Mouse (Mus musculus): ENCODE results near the gene Otop3. TPM values are rescaled to one million over a fixed set of nuclear protein-coding genes. Genes with fewer than 3 reads are reported as not detected.

Gene Otop3
- total and polyA plus RNA-seq, 2 experiments from 2014 or later = 2.2 to 2.7 TPM

- no peak for DNase-seq (ENCODE audit: low spot score)
- Histone ChIP-seq H3K4me3 (ENCODE audit: low read length) (no peak overlapping the region), H3K27ac (no peak overlapping the region), H3K27me3 (ENCODE audit: insufficient read depth, low read length) (no peaks in the 10 kb centered on the region), H3K9ac (replicated peaks; ENCODE audit: low read length) (no peak overlapping the region), H3K4me2 (ENCODE audit: low read depth, low read length) (peak overlapping the region; percentile 84), H3K4me1 (ENCODE audit: insufficient read depth, low read length) (no peaks in the 10 kb centered on the region), H3K36me3 (ENCODE audit: insufficient read depth, low read length) (no peaks in the 10 kb centered on the region), H3K9me3 (ENCODE audit: low read length) (no peaks in the 10 kb centered on the region)
- 59% methylated on average over 8 of the region's 8 CpGs for WGBS
- no peak for TF ChIP-seq CTCF (IDR thresholded peaks at IDR 0.05; ENCODE audit: low read depth)
- no peak for ATAC-seq
Measured at GRCm38 (mm10) chr11:115298160-115298559, 36.4 kb upstream of the Otop3 start.

GRCm38 (mm10) chr11:115300745-115301144 is 33.8 kb upstream of the Otop3 start:
- no peak overlapping the region for H3K4me2 ChIP-seq (ENCODE audit: low read depth, low read length)
- no peak overlapping the region for H3K9ac ChIP-seq (replicated peaks; ENCODE audit: low read length)
- no peaks in the 10 kb centered on the region; the same call in 1 of the 2 replicates for H3K27me3 ChIP-seq (ENCODE audit: insufficient read depth, low read length)
- H3K36me3 ChIP-seq (ENCODE audit: insufficient read depth, low read length) = no peaks in the 10 kb centered on the region
- ATAC-seq = no peak
- no peaks in the 10 kb centered on the region for H3K9me3 ChIP-seq (ENCODE audit: low read length)
- no peak overlapping the region for H3K27ac ChIP-seq
- WGBS = 79% methylated on average over 4 of the region's 4 CpGs
- no peak for DNase-seq (ENCODE audit: low spot score)
- no peaks in the 10 kb centered on the region for H3K4me1 ChIP-seq (ENCODE audit: insufficient read depth, low read length)
- H3K4me3 ChIP-seq (ENCODE audit: low read length) = no peak overlapping the region
- TF ChIP-seq CTCF (IDR thresholded peaks at IDR 0.05; ENCODE audit: low read depth) = peak; percentile 14; the same call in 1 of the 2 replicates

GRCm38 (mm10) chr11:115301351-115301750 is 33.2 kb upstream of the Otop3 start:
- Histone ChIP-seq H3K4me3 (ENCODE audit: low read length) (no peak overlapping the region), H3K9me3 (ENCODE audit: low read length) (no peaks in the 10 kb centered on the region), H3K27ac (no peak overlapping the region), H3K4me1 (ENCODE audit: insufficient read depth, low read length) (no peaks in the 10 kb centered on the region), H3K36me3 (ENCODE audit: insufficient read depth, low read length) (no peaks in the 10 kb centered on the region), H3K9ac (replicated peaks; ENCODE audit: low read length) (no peak overlapping the region), H3K4me2 (ENCODE audit: low read depth, low read length) (no peak overlapping the region), H3K27me3 (ENCODE audit: insufficient read depth, low read length) (no peaks in the 10 kb centered on the region; the same call in 1 of the 2 replicates)
- WGBS = 81% methylated on average over 2 of the region's 2 CpGs
- DNase-seq (ENCODE audit: low spot score) (no peak), ATAC-seq (no peak)
- TF ChIP-seq CTCF (IDR thresholded peaks at IDR 0.05; ENCODE audit: low read depth) = no peak

- WGBS = 80% methylated on average over 8 of the region's 8 CpGs
- no peak for TF ChIP-seq CTCF (IDR thresholded peaks at IDR 0.05; ENCODE audit: low read depth)
- H3K4me3 ChIP-seq (ENCODE audit: low read length) = no peak overlapping the region
Measured at GRCm38 (mm10) chr11:115303167-115303566, 31.4 kb upstream of the Otop3 start.

GRCm38 (mm10) chr11:115306863-115307262 is 27.7 kb upstream of the Otop3 start, which contains the start of gene Otop2:
Gene Otop2 (plus strand): TSS chr11:115307163.
- TF ChIP-seq CTCF (IDR thresholded peaks at IDR 0.05; ENCODE audit: low read depth) = no peak
- H3K27ac ChIP-seq = no peak within 1 kb of the TSS
- no peak within 1 kb of the TSS for H3K4me2 ChIP-seq (ENCODE audit: low read depth, low read length)
- H3K4me3 ChIP-seq (ENCODE audit: low read length) = no peak within 1 kb of the TSS
- ATAC-seq (no peak), DNase-seq (ENCODE audit: low spot score) (no peak)
- H3K36me3 ChIP-seq (ENCODE audit: insufficient read depth, low read length) = no peaks in the 10 kb centered on the region
- H3K4me1 ChIP-seq (ENCODE audit: insufficient read depth, low read length) = no peaks in the 10 kb centered on the region
- 14% methylated on average over 8 of the region's 8 CpGs for WGBS
- no peaks in the 10 kb centered on the region for H3K9me3 ChIP-seq (ENCODE audit: low read length)
- no peaks in the 10 kb centered on the region; the same call in 1 of the 2 replicates for H3K27me3 ChIP-seq (ENCODE audit: insufficient read depth, low read length)
- H3K9ac ChIP-seq (replicated peaks; ENCODE audit: low read length) = no peak within 1 kb of the TSS

More at GRCm38 (mm10) chr11:115303167-115303566, 31.4 kb upstream of the Otop3 start:
- ATAC-seq = no peak
- Histone ChIP-seq H3K27me3 (ENCODE audit: insufficient read depth, low read length) (no peaks in the 10 kb centered on the region; the same call in 1 of the 2 replicates), H3K9ac (replicated peaks; ENCODE audit: low read length) (no peak overlapping the region), H3K9me3 (ENCODE audit: low read length) (no peaks in the 10 kb centered on the region), H3K4me2 (ENCODE audit: low read depth, low read length) (no peak overlapping the region), H3K36me3 (ENCODE audit: insufficient read depth, low read length) (no peaks in the 10 kb centered on the region), H3K4me1 (ENCODE audit: insufficient read depth, low read length) (no peaks in the 10 kb centered on the region), H3K27ac (no peak overlapping the region)
- DNase-seq (ENCODE audit: low spot score) = no peak

GRCm38 (mm10) chr11:115308781-115309180 is 25.8 kb upstream of the Otop3 start:
- Histone ChIP-seq H3K36me3 (ENCODE audit: insufficient read depth, low read length) (no peaks in the 10 kb centered on the region), H3K9me3 (ENCODE audit: low read length) (no peaks in the 10 kb centered on the region), H3K27ac (no peak overlapping the region), H3K4me2 (ENCODE audit: low read depth, low read length) (no peak overlapping the region), H3K4me3 (ENCODE audit: low read length) (no peak overlapping the region), H3K9ac (replicated peaks; ENCODE audit: low read length) (no peak overlapping the region), H3K4me1 (ENCODE audit: insufficient read depth, low read length) (no peaks in the 10 kb centered on the region), H3K27me3 (ENCODE audit: insufficient read depth, low read length) (peaks cover 9% of the 10 kb centered on the region; the same call in 1 of the 2 replicates)
- no peak for TF ChIP-seq CTCF (IDR thresholded peaks at IDR 0.05; ENCODE audit: low read depth)
- WGBS = 71% methylated on average over 1 of the region's 1 CpGs
- ATAC-seq (no peak), DNase-seq (ENCODE audit: low spot score) (no peak)

GRCm38 (mm10) chr11:115314249-115314648 is 20.3 kb upstream of the Otop3 start:
- 36% methylated on average over 2 of the region's 2 CpGs for WGBS
- DNase-seq (ENCODE audit: low spot score) (no peak), ATAC-seq (no peak)
- no peak overlapping the region for H3K27ac ChIP-seq
- no peaks in the 10 kb centered on the region for H3K4me1 ChIP-seq (ENCODE audit: insufficient read depth, low read length)
- no peak overlapping the region for H3K4me3 ChIP-seq (ENCODE audit: low read length)
- H3K9ac ChIP-seq (replicated peaks; ENCODE audit: low read length) = no peak overlapping the region
- TF ChIP-seq CTCF (IDR thresholded peaks at IDR 0.05; ENCODE audit: low read depth) = peak; percentile 41
- no peak overlapping the region for H3K4me2 ChIP-seq (ENCODE audit: low read depth, low read length)
- peaks cover 55% of the 10 kb centered on the region for H3K27me3 ChIP-seq (ENCODE audit: insufficient read depth, low read length)
- no peaks in the 10 kb centered on the region for H3K36me3 ChIP-seq (ENCODE audit: insufficient read depth, low read length)
- H3K9me3 ChIP-seq (ENCODE audit: low read length) = no peaks in the 10 kb centered on the region

Measured in hindbrain, postnatal 0 days (tissue).